Mouse (Mus musculus) liver, embryonic 14 days (tissue): ENCODE measurements around the gene Timm8a2. TPM values are rescaled to one million over a fixed set of nuclear protein-coding genes. Genes with fewer than 3 reads are reported as not detected.

Experiments
- polyA plus RNA-seq: library from polyadenylated mRNA; depleted of rRNA; stranded (reverse); fragments of >200 nt; gene quantifications from 2 replicates; pipeline ENCODE4 v1.2.3, GENCODE M21; 2012; rRNA removed

Gene Timm8a2
- polyA plus RNA-seq: not detected in 2 replicates

DNA sequence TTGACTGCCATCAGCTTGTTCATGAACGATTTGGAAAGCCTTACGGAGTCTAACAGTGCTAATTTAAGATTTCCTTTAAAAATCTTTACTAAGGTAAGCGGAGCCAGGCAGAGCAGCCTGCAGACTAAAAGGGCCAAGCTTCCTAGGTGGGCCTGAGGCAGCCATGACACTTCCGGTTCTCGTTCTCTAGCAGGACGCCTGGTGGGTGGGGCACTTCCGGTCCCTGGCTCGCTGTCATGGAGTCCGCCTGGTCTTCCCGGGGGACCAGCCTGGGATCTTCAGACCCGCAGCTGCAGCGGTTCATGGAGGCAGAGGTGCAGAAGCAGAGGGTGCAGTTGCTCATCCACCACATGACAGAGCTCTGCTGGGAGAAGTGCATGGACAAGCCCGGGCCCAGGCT lies at the start of gene Timm8a2:
Gene Timm8a2, plus strand, starts transcription at position 224 of the 400 bp plus-strand sequence.

Other genes with a start within 250 kb of the Timm8a2 start
- gene Dock9, start 236.8 kb upstream of the Timm8a2 start, polyA plus RNA-seq: 1.7 and 1.8 TPM in 2 replicates
- 8.7 and 10.5 TPM in 2 replicates for gene Ubac2, start 156.1 kb upstream of the Timm8a2 start, polyA plus RNA-seq
- 0.08 TPM in 1 of 2 replicates, not detected in the other for gene Gpr18, start 118.9 kb upstream of the Timm8a2 start, polyA plus RNA-seq
- gene Gpr183, start 69.5 kb upstream of the Timm8a2 start, polyA plus RNA-seq: 0.48 and 0.81 TPM in 2 replicates
- gene Tm9sf2, start 72.4 kb downstream of the Timm8a2 start, polyA plus RNA-seq: 24.8 and 30.3 TPM in 2 replicates
- 14.0 and 17.4 TPM in 2 replicates for gene Clybl, start 147.0 kb downstream of the Timm8a2 start, polyA plus RNA-seq